Mouse (Mus musculus): Measurements from ENCODE around the gene Dnaic2.
A peak's percentile ranks its signal among the peaks of the same experiment; 100 is the strongest.

DNA sequence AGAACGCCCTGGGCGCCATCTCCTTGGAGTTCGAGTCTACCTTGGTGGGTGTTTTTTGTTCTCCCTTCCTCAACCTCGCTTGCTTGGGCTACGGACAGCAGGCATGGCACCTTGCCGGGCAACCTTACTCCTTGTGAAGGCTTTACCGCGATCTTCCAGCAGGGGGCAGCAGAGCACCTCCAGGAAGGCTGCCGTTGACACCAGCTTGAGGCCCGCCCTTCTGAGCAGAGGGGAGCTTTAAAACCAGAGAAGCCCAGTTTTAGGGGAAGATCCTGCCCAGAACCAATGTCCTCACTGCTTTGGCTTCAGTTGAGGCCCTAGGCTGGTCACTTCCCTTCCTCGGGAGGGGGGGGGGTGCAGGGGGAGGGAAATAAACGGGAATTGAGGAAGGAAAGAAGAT, 17.9 kb downstream of the Dnaic2 start:
- no peak for TF ChIP-seq POLR2A (IDR thresholded peaks at IDR 0.05; ENCODE audit: borderline replicate concordance, insufficient read depth, low read length)
- peak; percentile 96 for TF ChIP-seq CTCF (IDR thresholded peaks at IDR 0.05; ENCODE audit: borderline replicate concordance, insufficient read depth, low read depth, low read length)

All from cerebellum, adult 2 months (tissue).